Mouse (Mus musculus) neural tube, embryonic 12.5 days (tissue): ENCODE data around the gene Arf6. TPM values are rescaled to one million over a fixed set of nuclear protein-coding genes. Genes with fewer than 3 reads are reported as not detected.
"Not testable (repeated sequence)": the region's sequence is repeated elsewhere in the genome, so short reads cannot be mapped to it uniquely, and the experiment has no call there.

Experiments used
- ATAC-seq: fragments of 200-750 bp; cut with Nextera tagmentation; 2 replicates; pipeline ENCODE4 v1.8.0; 2017; ENCODE audit warnings: low read depth, mild to moderate bottlenecking, moderate TSS enrichment, moderate library complexity; ENCODE audit not compliant: low FRiP score
- H3K27ac ChIP-seq: fragments of 300-500 bp; sonication (generic); 2 replicates; pipeline ENCODE4 v1.5.1; 2016
- H3K27me3 ChIP-seq: fragments of 300-500 bp; sonication (generic); replicated peaks from 2 replicates; pipeline ENCODE4 v1.6.1; 2016; ENCODE audit warnings: mild to moderate bottlenecking
- H3K36me3 ChIP-seq: fragments of 300-500 bp; sonication (generic); 2 replicates; pipeline ENCODE4 v1.6.1; 2016; ENCODE audit warnings: mild to moderate bottlenecking
- H3K4me1 ChIP-seq: fragments of 300-500 bp; sonication (generic); 2 replicates; pipeline ENCODE4 v1.6.1; 2016
- H3K4me2 ChIP-seq: fragments of 300-500 bp; sonication (generic); replicated peaks from 2 replicates; pipeline ENCODE4 v1.6.1; 2016; ENCODE audit warnings: mild to moderate bottlenecking
- H3K4me3 ChIP-seq: fragments of 300-500 bp; sonication (generic); 2 replicates; pipeline ENCODE4 v1.5.1; 2016
- H3K9ac ChIP-seq: fragments of 300-500 bp; sonication (generic); 2 replicates; pipeline ENCODE4 v1.6.1; 2016; ENCODE audit warnings: mild to moderate bottlenecking
- H3K9me3 ChIP-seq: fragments of 300-500 bp; sonication (generic); 2 replicates; pipeline ENCODE4 v1.6.1; 2016; ENCODE audit warnings: mild to moderate bottlenecking
- WGBS: fragments of 180-500 bp; shearing (Covaris S2); methylation state at CpG from one replicate; pipeline ENCODE4 v1.1.7; 2016; 5-methylcytosine and 5-hydroxymethylcytosine counted together
- polyA plus RNA-seq: library from polyadenylated mRNA; unstranded; fragments of >200 nt; fragmentation: Nextera tagmentation; extraction: Ambion mirVana; gene quantifications from 2 replicates; pipeline ENCODE4 v1.2.1, GENCODE M21; 2016

The Arf6 gene
- polyA plus RNA-seq, 1 experiment from 2014 or later, result 60.3 TPM

DNA sequence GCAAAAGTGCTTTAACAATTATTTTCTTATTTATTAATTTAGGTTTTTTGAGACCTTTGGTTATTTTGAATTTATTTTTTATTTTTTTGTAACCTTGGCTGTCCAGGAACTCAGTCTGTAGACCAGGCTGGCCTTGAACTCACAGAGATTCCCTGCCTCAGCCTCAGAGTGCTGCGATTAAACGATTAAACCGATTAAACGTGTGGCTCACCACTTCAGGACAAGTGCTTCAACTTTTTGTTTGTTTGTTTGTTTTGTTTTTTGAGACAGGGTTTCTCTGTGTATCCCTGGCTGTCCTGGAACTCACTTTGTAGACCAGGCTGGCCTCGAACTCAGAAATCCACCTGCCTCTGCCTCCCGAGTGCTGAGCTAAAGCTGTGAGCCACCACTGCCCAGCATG is 5.7 kb downstream of the Arf6 start:
- not testable (repeated sequence) for H3K4me2 ChIP-seq, H3K36me3 ChIP-seq, H3K9me3 ChIP-seq, ATAC-seq, H3K27ac ChIP-seq, H3K9ac ChIP-seq, H3K4me3 ChIP-seq, H3K27me3 ChIP-seq
- WGBS, result 95% methylated on average over 6 of the region's 6 CpGs
- peaks cover 17% of the 10 kb centered on the region for H3K4me1 ChIP-seq

GRCm38 (mm10) chr12:69378558-69379454 is 6.9 kb downstream of the Arf6 start:
- no peaks in the 10 kb centered on the region for H3K27me3 ChIP-seq
- no peak overlapping the region for H3K4me2 ChIP-seq
- H3K4me3 ChIP-seq, result no peak overlapping the region
- H3K27ac ChIP-seq, result no peak overlapping the region
- ATAC-seq, result no peak
- no peaks in the 10 kb centered on the region for H3K9me3 ChIP-seq
- no peak overlapping the region for H3K9ac ChIP-seq
- H3K4me1 ChIP-seq, result peaks cover 7% of the 10 kb centered on the region
- no peaks in the 10 kb centered on the region for H3K36me3 ChIP-seq
- WGBS, result 93% methylated on average over 11 of the region's 11 CpGs

GRCm38 (mm10) chr12:69382880-69383279 is 10.9 kb downstream of the Arf6 start:
- H3K4me1 ChIP-seq, result no peaks in the 10 kb centered on the region
- H3K4me2 ChIP-seq, result no peak overlapping the region
- 100% methylated on average over 1 of the region's 1 CpGs for WGBS
- H3K4me3 ChIP-seq, result no peak overlapping the region
- no peaks in the 10 kb centered on the region for H3K27me3 ChIP-seq
- ATAC-seq, result no peak
- no peaks in the 10 kb centered on the region for H3K36me3 ChIP-seq
- H3K9me3 ChIP-seq, result no peaks in the 10 kb centered on the region
- H3K9ac ChIP-seq, result no peak overlapping the region
- H3K27ac ChIP-seq, result no peak overlapping the region

DNA sequence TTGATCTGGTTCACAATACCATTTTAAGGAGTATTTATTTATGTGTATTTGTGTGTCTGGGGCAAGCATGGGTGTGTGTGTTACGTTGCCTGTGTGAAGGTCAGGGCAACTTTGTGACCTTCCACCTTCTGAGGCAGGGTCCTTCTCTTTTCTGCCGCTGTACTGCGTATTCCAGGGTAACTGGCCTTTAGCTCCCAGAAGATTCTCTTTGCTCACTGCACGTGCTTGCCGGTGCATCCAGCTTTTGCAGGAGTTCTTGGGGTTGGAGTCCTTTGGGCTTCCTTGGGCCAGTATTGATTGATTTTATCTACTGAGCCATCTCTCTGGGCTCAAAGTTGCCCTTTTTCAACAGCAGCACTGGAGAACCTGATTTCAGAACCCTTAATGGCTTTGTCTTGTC is 12.7 kb downstream of the Arf6 start:
- H3K36me3 ChIP-seq, result no peaks in the 10 kb centered on the region
- H3K4me1 ChIP-seq, result no peaks in the 10 kb centered on the region
- no peak overlapping the region for H3K9ac ChIP-seq
- H3K27me3 ChIP-seq, result no peaks in the 10 kb centered on the region
- H3K4me3 ChIP-seq, result no peak overlapping the region
- no peak overlapping the region for H3K27ac ChIP-seq
- 89% methylated on average over 5 of the region's 5 CpGs for WGBS
- no peak for ATAC-seq
- H3K4me2 ChIP-seq, result no peak overlapping the region
- H3K9me3 ChIP-seq, result no peaks in the 10 kb centered on the region

GRCm38 (mm10) chr12:69385542-69386280 is 13.8 kb downstream of the Arf6 start:
- no peaks in the 10 kb centered on the region for H3K27me3 ChIP-seq
- no peaks in the 10 kb centered on the region for H3K36me3 ChIP-seq
- no peak overlapping the region for H3K4me2 ChIP-seq
- H3K27ac ChIP-seq, result no peak overlapping the region
- H3K4me1 ChIP-seq, result no peaks in the 10 kb centered on the region
- H3K9me3 ChIP-seq, result no peaks in the 10 kb centered on the region
- no peak overlapping the region for H3K4me3 ChIP-seq
- no peak overlapping the region for H3K9ac ChIP-seq
- 81% methylated on average over 6 of the region's 6 CpGs for WGBS
- ATAC-seq, result no peak

GRCm38 (mm10) chr12:69386281-69386732 is 14.4 kb downstream of the Arf6 start:
- H3K36me3 ChIP-seq, ATAC-seq, H3K4me1 ChIP-seq, H3K9ac ChIP-seq, H3K27me3 ChIP-seq, H3K27ac ChIP-seq, H3K4me3 ChIP-seq, H3K9me3 ChIP-seq, H3K4me2 ChIP-seq: not testable (repeated sequence)
- 74% methylated on average over 11 of the region's 12 CpGs for WGBS

DNA sequence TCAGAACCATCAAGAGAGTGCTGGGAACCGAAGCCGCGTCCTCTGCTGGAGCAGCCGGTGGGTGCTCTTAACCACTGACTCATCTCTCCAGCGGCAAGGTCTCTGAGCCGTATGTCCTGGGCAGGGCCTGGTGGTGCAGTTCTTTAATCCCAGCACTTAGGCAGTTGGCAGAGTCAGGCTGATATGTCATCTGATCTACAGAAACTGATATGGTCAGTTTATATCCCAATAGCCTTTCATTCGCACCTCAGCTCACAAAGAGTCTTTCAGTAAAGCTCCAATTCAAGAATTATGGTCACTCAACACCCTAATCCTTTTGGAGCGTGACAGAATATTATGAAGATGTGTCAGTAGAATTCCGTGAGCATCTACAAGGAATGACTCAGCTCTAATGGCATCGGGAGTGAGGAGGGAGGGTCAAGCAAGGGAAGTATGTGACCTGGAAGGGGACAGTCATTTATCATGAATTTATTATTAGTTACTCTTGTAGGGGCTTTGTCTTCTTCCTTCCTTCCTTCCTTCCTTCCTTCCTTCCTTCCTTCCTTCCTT is 16.4 kb downstream of the Arf6 start:
- ATAC-seq, result no peak
- 95% methylated on average over 10 of the region's 10 CpGs for WGBS
- Histone ChIP-seq H3K36me3 (no peaks in the 10 kb centered on the region), H3K27me3 (no peaks in the 10 kb centered on the region), H3K9me3 (no peaks in the 10 kb centered on the region), H3K4me1 (no peaks in the 10 kb centered on the region), H3K27ac (no peak overlapping the region), H3K4me3 (no peak overlapping the region), H3K4me2 (no peak overlapping the region), H3K9ac (no peak overlapping the region)

DNA sequence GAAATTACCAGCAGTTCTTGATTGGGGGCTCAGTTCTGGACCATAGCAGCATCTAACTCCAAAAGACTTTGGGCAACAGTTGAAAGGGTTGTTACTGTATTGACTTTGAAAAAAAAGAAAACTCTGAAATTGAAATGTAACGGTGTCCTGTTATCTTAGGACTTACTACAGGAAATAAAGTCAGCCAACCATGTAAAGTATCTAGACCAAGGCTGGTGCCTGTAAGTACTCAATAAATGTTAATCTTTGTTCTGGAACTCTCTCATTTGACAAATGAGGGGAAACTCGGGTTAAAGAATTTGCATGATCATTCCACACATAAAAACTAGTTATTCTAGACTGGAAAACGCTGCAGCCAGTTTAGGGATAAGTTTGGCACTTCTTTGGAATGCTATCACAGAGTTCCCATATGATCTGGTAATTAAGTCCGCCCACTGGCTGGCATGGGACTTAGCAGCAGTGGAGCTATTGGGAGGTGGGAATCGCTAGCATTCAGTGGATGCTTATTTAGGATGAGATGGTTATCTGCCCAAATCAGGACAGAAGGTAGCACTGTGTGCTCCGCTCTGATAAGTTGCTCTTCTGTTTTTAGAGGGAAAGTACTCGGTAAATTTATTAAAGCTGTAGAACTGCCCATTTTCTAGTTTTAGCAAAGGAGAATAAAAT is 17.5 kb downstream of the Arf6 start:
- Histone ChIP-seq H3K27ac (no peak overlapping the region), H3K9me3 (no peaks in the 10 kb centered on the region), H3K27me3 (no peaks in the 10 kb centered on the region), H3K36me3 (no peaks in the 10 kb centered on the region), H3K4me1 (no peaks in the 10 kb centered on the region), H3K9ac (no peak overlapping the region), H3K4me3 (no peak overlapping the region), H3K4me2 (no peak overlapping the region)
- no peak for ATAC-seq
- 77% methylated on average over 7 of the region's 7 CpGs for WGBS

GRCm38 (mm10) chr12:69390000-69390698 is 18.2 kb downstream of the Arf6 start:
- Histone ChIP-seq H3K27me3 (no peaks in the 10 kb centered on the region), H3K4me1 (no peaks in the 10 kb centered on the region), H3K9me3 (no peaks in the 10 kb centered on the region), H3K27ac (no peak overlapping the region), H3K4me3 (no peak overlapping the region), H3K4me2 (no peak overlapping the region), H3K9ac (no peak overlapping the region), H3K36me3 (no peaks in the 10 kb centered on the region)
- WGBS, result 84% methylated on average over 7 of the region's 7 CpGs
- ATAC-seq, result no peak

- no peak overlapping the region for H3K4me3 ChIP-seq
- 87% methylated on average over 10 of the region's 10 CpGs for WGBS
- H3K9me3 ChIP-seq, result no peaks in the 10 kb centered on the region
- H3K4me1 ChIP-seq, result no peaks in the 10 kb centered on the region
- no peak overlapping the region for H3K4me2 ChIP-seq
- H3K27ac ChIP-seq, result no peak overlapping the region
- no peaks in the 10 kb centered on the region for H3K27me3 ChIP-seq
- no peak for ATAC-seq
- no peaks in the 10 kb centered on the region for H3K36me3 ChIP-seq
- no peak overlapping the region for H3K9ac ChIP-seq
Measured at GRCm38 (mm10) chr12:69393076-69393475, 21.1 kb downstream of the Arf6 start.

DNA sequence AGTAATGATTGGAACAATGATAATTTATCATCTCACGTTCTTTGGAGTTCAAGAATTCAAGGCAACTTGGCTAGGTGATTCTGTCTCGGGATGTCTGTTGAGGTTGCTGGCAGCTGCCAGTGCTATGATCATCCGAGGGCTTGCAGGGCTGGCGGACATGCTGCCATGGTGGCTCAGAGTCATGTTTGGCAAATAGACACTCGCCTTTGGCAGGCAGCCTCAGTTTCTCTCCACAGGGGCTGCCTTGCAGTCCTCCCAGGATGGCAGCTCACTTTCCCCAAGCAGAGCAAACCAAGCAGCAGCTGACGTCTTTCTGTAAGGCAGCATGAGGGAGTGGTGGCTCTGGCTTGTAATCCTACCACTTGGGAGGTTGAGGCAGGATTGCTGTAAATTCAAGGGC is 22.5 kb downstream of the Arf6 start:
- Histone ChIP-seq H3K4me2 (no peak overlapping the region), H3K27me3 (no peaks in the 10 kb centered on the region), H3K9me3 (no peaks in the 10 kb centered on the region), H3K4me1 (no peaks in the 10 kb centered on the region), H3K27ac (no peak overlapping the region), H3K4me3 (no peak overlapping the region), H3K36me3 (no peaks in the 10 kb centered on the region), H3K9ac (no peak overlapping the region)
- WGBS, result 88% methylated on average over 6 of the region's 6 CpGs
- no peak for ATAC-seq
